Mouse (Mus musculus): ENCODE results near the gene Tmem9. TPM values are rescaled to one million over a fixed set of nuclear protein-coding genes. Genes with fewer than 3 reads are reported as not detected.

Tmem9 gene
- polyA plus RNA-seq, 1 experiment from 2014 or later: 57.4 TPM

DNA sequence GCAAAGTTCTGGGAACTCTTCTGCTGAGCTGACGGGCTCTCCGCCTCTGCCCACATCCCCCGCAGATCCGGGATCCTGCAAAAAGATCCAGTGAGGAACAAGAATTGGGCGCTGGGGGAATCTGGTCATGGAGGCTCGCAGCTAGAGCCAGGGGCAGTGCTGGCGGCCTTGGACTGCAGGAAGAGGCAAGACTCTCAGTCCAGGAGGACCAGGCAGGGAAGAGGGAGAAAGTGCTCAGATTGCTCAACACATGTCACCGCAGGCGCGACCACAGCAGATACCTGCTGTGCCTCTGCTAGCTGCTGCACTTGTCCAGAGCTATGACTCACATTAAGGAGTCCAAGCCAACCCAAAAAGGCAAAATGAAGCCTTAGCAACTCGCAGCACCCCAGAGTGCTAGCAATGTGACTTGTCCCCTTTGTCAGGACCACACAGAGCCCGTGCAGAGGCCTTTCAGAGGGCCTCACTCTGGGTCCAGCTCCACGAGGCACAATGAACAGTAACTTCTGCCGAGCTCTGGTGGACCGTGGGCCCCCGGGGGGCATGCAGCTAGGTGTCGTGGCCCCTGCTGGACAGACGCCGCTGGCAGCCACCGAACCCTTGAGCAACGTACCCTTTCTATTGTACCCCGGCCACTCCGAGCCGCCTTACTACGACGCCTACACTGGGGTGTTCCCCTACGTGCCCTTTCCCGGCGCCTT is 42.5 kb downstream of the Tmem9 start, which contains the start of gene Ascl5:
Gene Ascl5 (plus strand): TSS at position 493 of the 701 bp plus-strand sequence.
- no peaks in the 10 kb centered on the region for H3K4me1 ChIP-seq (ENCODE audit: insufficient read depth)
- 25% methylated on average over 29 of the region's 29 CpGs for WGBS (ENCODE audit: insufficient replicate concordance)
- DNase-seq: no peak
- H3K36me3 ChIP-seq (replicated peaks; ENCODE audit: insufficient read depth, low read length): no peaks in the 10 kb centered on the region
- no peaks in the 10 kb centered on the region for H3K9me3 ChIP-seq (ENCODE audit: low read length)
- 0 out of 2 replicates have a peak within 1 kb of the TSS, but pooled peaks have one; percentile 18 for H3K4me2 ChIP-seq (ENCODE audit: low read depth, low read length)
- H3K27me3 ChIP-seq (ENCODE audit: insufficient read depth, low read length): peaks cover 41% of the 10 kb centered on the region
- TF ChIP-seq EP300 (IDR thresholded peaks at IDR 0.05; ENCODE audit: low read depth) (no peak), CTCF (IDR thresholded peaks at IDR 0.05; ENCODE audit: low read depth) (no peak)
- H3K4me3 ChIP-seq (ENCODE audit: low read depth, low read length): no peak within 1 kb of the TSS; the same call in 1 of the 2 replicates
- no peak within 1 kb of the TSS for H3K27ac ChIP-seq (ENCODE audit: low read depth)
- ATAC-seq: no peak
- 0 out of 2 replicates have a peak within 1 kb of the TSS, but pooled peaks have one; percentile 7 for H3K9ac ChIP-seq (replicated peaks)

DNA sequence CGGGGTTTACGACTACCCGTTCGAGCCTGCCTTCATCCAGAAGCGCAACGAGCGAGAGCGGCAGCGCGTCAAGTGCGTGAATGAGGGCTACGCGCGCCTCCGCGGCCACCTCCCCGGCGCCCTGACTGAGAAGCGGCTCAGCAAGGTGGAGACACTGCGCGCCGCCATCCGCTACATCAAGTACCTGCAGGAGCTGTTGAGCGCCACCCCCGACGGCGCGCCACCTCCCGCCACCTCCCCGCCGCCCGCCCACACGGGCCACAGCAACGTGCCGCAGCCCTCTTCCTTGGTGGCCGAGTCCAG is 43.0 kb downstream of the Tmem9 start:
- H3K4me1 ChIP-seq (ENCODE audit: insufficient read depth): no peaks in the 10 kb centered on the region
- no peak overlapping the region for H3K27ac ChIP-seq (ENCODE audit: low read depth)
- H3K9me3 ChIP-seq (ENCODE audit: low read length): no peaks in the 10 kb centered on the region
- WGBS (ENCODE audit: insufficient replicate concordance): 2% methylated on average over 34 of the region's 36 CpGs
- 0 out of 2 replicates have a peak overlapping the region, but pooled peaks have one; percentile 18 for H3K4me2 ChIP-seq (ENCODE audit: low read depth, low read length)
- H3K4me3 ChIP-seq (ENCODE audit: low read depth, low read length): no peak overlapping the region; the same call in 1 of the 2 replicates
- no peak for ATAC-seq
- H3K9ac ChIP-seq (replicated peaks): 0 out of 2 replicates have a peak overlapping the region, but pooled peaks have one; percentile 7
- H3K27me3 ChIP-seq (ENCODE audit: insufficient read depth, low read length): peaks cover 41% of the 10 kb centered on the region
- TF ChIP-seq CTCF (IDR thresholded peaks at IDR 0.05; ENCODE audit: low read depth): no peak
- TF ChIP-seq EP300 (IDR thresholded peaks at IDR 0.05; ENCODE audit: low read depth): no peak
- DNase-seq: no peak
- H3K36me3 ChIP-seq (replicated peaks; ENCODE audit: insufficient read depth, low read length): no peaks in the 10 kb centered on the region

DNA sequence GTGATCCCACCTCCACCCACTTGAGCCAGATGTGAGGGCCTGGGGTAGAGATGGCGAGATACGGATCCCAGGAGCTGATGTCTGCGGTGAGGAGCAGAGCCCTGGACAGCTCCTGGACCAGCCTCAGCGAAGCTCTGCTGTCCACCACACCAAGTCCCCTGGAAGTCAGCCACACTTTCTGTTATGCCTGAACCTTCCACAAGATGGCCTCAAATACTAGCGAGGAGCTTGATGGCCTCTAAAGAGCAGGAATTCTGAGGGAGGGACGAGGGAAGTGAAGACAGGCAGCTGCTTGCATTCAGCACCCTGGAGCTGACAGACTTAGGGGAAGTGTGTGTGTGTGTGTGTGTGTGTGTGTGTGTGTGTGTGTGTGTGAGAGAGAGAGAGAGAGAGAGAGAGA is 43.5 kb downstream of the Tmem9 start:
- H3K36me3 ChIP-seq (replicated peaks; ENCODE audit: insufficient read depth, low read length): no peaks in the 10 kb centered on the region
- peaks cover 41% of the 10 kb centered on the region for H3K27me3 ChIP-seq (ENCODE audit: insufficient read depth, low read length)
- H3K9ac ChIP-seq (replicated peaks): 0 out of 2 replicates have a peak overlapping the region, but pooled peaks have one; percentile 7
- H3K9me3 ChIP-seq (ENCODE audit: low read length): no peaks in the 10 kb centered on the region
- H3K4me3 ChIP-seq (ENCODE audit: low read depth, low read length): no peak overlapping the region
- no peak overlapping the region for H3K27ac ChIP-seq (ENCODE audit: low read depth)
- under 1% methylated on average over 6 of the region's 6 CpGs for WGBS (ENCODE audit: insufficient replicate concordance)
- H3K4me1 ChIP-seq (ENCODE audit: insufficient read depth): no peaks in the 10 kb centered on the region
- no peak for TF ChIP-seq EP300 (IDR thresholded peaks at IDR 0.05; ENCODE audit: low read depth)
- TF ChIP-seq CTCF (IDR thresholded peaks at IDR 0.05; ENCODE audit: low read depth): peak; percentile 81
- 0 out of 2 replicates have a peak overlapping the region, but pooled peaks have one; percentile 18 for H3K4me2 ChIP-seq (ENCODE audit: low read depth, low read length)
- ATAC-seq (peak; percentile 73), DNase-seq (peak; percentile 61)

DNA sequence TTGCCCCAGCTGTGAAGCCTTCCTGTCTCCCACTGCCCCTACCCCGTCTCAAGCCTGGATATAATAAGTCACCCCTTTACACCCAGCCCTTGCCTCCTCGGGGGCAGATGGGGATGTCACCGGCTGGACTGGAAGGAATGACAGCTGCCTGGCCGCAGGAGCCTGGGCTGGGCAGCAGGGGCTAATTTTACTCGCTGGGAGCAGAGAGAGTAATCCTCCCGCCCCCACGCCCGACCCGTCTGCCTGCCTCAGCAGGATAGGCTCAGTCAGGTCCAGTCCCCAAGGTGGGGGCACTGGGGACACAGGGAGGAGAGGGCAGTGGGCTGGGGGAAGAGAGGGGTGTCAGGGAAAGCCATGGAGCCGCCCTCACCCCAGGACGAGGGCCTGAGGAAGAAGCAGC is 44.6 kb downstream of the Tmem9 start, which contains the start of gene Cacna1s:
Gene Cacna1s (plus strand): TSS at position 204 of the 400 bp plus-strand sequence.
- Histone ChIP-seq H3K4me3 (ENCODE audit: low read depth, low read length) (no peak within 1 kb of the TSS), H3K9ac (replicated peaks) (no peak within 1 kb of the TSS), H3K27ac (ENCODE audit: low read depth) (no peak within 1 kb of the TSS), H3K4me2 (ENCODE audit: low read depth, low read length) (no peak within 1 kb of the TSS), H3K27me3 (ENCODE audit: insufficient read depth, low read length) (peaks cover 41% of the 10 kb centered on the region), H3K4me1 (ENCODE audit: insufficient read depth) (no peaks in the 10 kb centered on the region), H3K36me3 (replicated peaks; ENCODE audit: insufficient read depth, low read length) (no peaks in the 10 kb centered on the region), H3K9me3 (ENCODE audit: low read length) (no peaks in the 10 kb centered on the region)
- TF ChIP-seq CTCF (IDR thresholded peaks at IDR 0.05; ENCODE audit: low read depth) (no peak), EP300 (IDR thresholded peaks at IDR 0.05; ENCODE audit: low read depth) (no peak)
- DNase-seq (no peak), ATAC-seq (no peak)
- 46% methylated on average over 11 of the region's 11 CpGs for WGBS (ENCODE audit: insufficient replicate concordance)

DNA sequence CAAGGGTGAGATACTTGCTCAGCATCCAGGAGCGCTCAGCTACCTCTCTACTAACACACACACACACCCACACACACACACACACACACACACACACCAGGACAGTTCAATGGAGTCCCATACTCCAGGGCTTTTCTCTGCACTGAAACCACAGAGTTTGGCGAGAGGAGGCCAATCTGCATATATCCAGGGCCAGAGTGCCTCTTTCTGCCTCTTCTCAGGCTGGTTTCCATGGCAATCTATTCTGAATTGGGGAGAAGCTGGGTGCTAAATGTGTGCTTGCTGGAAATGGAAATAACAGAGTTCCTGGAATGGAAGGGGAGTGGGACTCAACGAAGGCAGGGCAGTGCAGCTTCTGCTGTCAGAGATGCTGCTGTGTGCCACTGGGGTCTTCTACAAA is 47.8 kb downstream of the Tmem9 start:
- H3K9me3 ChIP-seq (ENCODE audit: low read length): no peaks in the 10 kb centered on the region
- no peaks in the 10 kb centered on the region for H3K36me3 ChIP-seq (replicated peaks; ENCODE audit: insufficient read depth, low read length)
- TF ChIP-seq EP300 (IDR thresholded peaks at IDR 0.05; ENCODE audit: low read depth): no peak
- no peak for TF ChIP-seq CTCF (IDR thresholded peaks at IDR 0.05; ENCODE audit: low read depth)
- H3K4me3 ChIP-seq (ENCODE audit: low read depth, low read length): no peak overlapping the region
- peaks cover 18% of the 10 kb centered on the region for H3K27me3 ChIP-seq (ENCODE audit: insufficient read depth, low read length)
- DNase-seq: no peak
- ATAC-seq: no peak
- no peak overlapping the region for H3K9ac ChIP-seq (replicated peaks)
- 59% methylated on average over 3 of the region's 3 CpGs for WGBS (ENCODE audit: insufficient replicate concordance)
- H3K27ac ChIP-seq (ENCODE audit: low read depth): no peak overlapping the region
- H3K4me1 ChIP-seq (ENCODE audit: insufficient read depth): no peaks in the 10 kb centered on the region; the same call in 1 of the 2 replicates
- no peak overlapping the region for H3K4me2 ChIP-seq (ENCODE audit: low read depth, low read length)

DNA sequence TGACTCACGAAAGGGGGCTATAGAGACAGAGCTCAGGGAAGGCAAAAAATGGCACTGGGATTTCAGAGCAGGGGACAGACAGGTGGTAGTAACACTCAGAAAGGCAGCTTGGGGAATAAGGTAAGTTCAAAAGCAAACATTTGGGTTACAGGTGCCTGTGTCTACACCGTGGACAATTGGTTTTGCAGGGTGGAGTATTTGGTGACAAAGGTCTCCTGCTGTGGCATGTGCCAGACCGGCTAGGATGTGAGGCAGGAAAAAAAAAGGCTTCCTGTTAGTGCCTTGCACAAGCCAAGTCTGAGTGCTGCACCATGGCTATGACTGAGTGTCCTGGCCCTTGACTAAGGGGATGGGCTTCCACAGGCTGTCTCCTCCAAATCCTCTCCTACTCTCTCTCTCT is 50.6 kb downstream of the Tmem9 start:
- TF ChIP-seq CTCF (IDR thresholded peaks at IDR 0.05; ENCODE audit: low read depth) (no peak), EP300 (IDR thresholded peaks at IDR 0.05; ENCODE audit: low read depth) (no peak)
- Histone ChIP-seq H3K27ac (ENCODE audit: low read depth) (no peak overlapping the region), H3K36me3 (replicated peaks; ENCODE audit: insufficient read depth, low read length) (no peaks in the 10 kb centered on the region), H3K4me3 (ENCODE audit: low read depth, low read length) (no peak overlapping the region), H3K9ac (replicated peaks) (no peak overlapping the region), H3K4me2 (ENCODE audit: low read depth, low read length) (no peak overlapping the region), H3K4me1 (ENCODE audit: insufficient read depth) (no peaks in the 10 kb centered on the region; the same call in 1 of the 2 replicates), H3K9me3 (ENCODE audit: low read length) (no peaks in the 10 kb centered on the region), H3K27me3 (ENCODE audit: insufficient read depth, low read length) (no peaks in the 10 kb centered on the region)
- ATAC-seq: peak; percentile 80
- DNase-seq: no peak
- 41% methylated on average over 3 of the region's 3 CpGs for WGBS (ENCODE audit: insufficient replicate concordance)

All from liver, postnatal 0 days (tissue).